Mouse (Mus musculus): Measurements from ENCODE around the gene Prkag2. TPM values are rescaled to one million over a fixed set of nuclear protein-coding genes. Genes with fewer than 3 reads are reported as not detected.

Prkag2 gene
- polyA plus RNA-seq, 1 experiment from 2014 or later, result 76.5 TPM

DNA sequence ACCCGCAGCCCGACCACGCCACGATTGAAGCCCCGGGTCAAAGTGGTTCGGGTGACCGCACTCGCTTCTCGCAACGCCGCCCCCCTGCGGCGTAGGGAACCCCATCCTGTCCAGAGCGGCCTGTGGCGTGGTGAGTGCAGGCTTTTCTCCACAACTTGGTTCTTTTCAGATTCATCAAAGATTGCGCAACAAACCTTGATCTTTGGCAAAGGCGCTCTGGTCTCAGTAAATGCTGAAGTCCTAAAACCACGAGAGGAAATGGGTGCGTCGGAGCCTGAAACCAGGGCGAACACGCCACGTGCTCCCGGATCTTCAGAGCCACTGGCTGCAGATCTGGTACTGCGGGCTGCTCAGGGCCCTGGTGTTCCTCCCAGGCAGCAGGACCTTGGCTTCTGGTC is 683 bp upstream of the Prkag2 start:
- 2% methylated on average over 25 of the region's 25 CpGs for WGBS
- peak; percentile 45 for ATAC-seq (ENCODE audit: low read depth)
- Histone ChIP-seq H3K9me3 (no peaks in the 10 kb centered on the region), H3K4me1 (replicated peaks) (peaks cover 27% of the 10 kb centered on the region), H3K27ac (replicated peaks) (no peak overlapping the region), H3K4me2 (peak overlapping the region; percentile 99), H3K4me3 (peak overlapping the region; percentile 59), H3K27me3 (peaks cover 56% of the 10 kb centered on the region), H3K36me3 (no peaks in the 10 kb centered on the region), H3K9ac (peak overlapping the region; percentile 70)

DNA sequence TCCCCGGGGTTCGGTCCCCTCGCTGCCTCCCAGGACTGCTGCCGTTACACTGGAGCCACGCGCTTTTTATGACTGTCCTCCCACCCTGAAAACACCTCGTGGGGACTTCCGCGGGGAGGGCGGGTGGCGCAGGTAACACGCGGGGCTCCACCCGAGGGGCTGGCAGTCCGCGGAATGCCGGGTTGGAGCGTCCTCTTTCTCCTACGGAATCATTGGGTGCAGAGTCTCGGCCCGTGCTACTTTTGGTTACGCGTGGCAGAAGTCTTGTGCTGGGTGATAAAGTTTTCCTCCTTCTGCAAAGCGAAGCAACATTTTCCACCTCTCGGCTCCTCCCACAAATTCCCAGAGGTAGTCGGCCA is 306 bp downstream of the Prkag2 start:
- WGBS, result under 1% methylated on average over 26 of the region's 26 CpGs
- Histone ChIP-seq H3K4me1 (replicated peaks) (peaks cover 27% of the 10 kb centered on the region), H3K27me3 (peaks cover 56% of the 10 kb centered on the region), H3K4me3 (peak overlapping the region; percentile 59), H3K36me3 (no peaks in the 10 kb centered on the region), H3K9ac (peak overlapping the region; percentile 70), H3K4me2 (peak overlapping the region; percentile 99), H3K27ac (replicated peaks) (no peak overlapping the region), H3K9me3 (no peaks in the 10 kb centered on the region)
- ATAC-seq (ENCODE audit: low read depth), result peak; percentile 45

DNA sequence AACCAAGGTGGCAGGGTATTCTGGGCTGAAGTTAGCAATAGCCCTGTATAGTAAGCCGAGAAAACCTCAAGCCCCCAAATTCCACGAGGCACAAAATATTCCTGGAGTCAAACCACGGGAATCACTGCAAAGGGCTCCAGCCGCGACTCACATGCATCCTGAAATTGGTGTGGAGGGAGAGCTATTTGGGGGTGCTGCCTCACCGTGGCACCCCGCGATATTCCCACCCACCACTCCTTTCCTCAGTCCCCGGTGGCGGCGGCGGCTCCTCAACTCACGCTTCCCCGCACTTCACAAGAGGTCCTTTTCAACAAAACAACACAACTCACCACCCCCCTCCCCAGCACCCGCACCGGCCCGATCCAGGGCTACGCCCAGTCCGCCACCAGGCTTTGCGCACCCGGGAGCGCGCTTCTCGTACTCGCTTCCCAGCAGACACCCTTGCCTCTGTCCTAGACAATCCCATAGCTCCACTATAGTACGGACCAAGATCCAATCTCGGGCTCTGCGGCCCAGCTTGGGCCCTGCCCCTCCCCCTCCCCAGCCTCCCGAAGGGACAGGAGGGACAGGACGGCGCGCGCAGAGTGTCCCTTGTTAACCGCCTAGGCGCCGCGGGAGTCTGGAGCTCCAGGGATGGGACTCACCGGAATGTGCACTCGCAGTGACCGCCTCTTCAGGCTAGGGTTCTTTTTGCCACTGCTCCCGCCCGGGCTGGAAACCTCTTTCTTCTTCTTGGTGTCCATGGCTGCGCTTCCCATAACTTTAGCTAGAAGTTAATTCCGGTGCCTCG is 880 bp downstream of the Prkag2 start:
- Histone ChIP-seq H3K27ac (replicated peaks) (no peak overlapping the region), H3K4me2 (peak overlapping the region; percentile 99), H3K27me3 (peaks cover 56% of the 10 kb centered on the region), H3K9ac (peak overlapping the region; percentile 70), H3K4me3 (peak overlapping the region; percentile 59), H3K9me3 (no peaks in the 10 kb centered on the region), H3K36me3 (no peaks in the 10 kb centered on the region), H3K4me1 (replicated peaks) (peaks cover 27% of the 10 kb centered on the region)
- WGBS, result under 1% methylated on average over 45 of the region's 45 CpGs
- peak; percentile 69 for ATAC-seq (ENCODE audit: low read depth)

DNA sequence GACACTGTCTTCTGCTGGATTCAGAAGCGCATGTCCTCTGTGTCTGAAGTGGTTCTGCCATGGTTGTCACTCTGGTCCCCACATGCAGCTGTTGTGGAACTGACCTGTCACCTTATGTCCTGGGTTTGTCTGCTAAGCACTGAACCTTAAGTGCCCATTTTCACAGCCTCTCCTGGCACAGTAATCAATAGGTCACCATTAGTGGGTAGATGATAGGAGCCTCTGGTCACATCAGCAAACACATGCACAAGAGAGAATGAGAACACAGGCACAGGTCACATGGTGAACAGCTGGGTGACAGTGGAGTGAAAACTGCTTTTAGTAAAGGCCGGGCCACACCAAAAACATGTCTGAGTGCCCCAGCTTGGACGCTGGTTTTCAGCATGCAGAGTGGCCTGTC is 2.6 kb downstream of the Prkag2 start:
- no peak for ATAC-seq (ENCODE audit: low read depth)
- Histone ChIP-seq H3K27me3 (peaks cover 56% of the 10 kb centered on the region), H3K4me2 (no peak overlapping the region), H3K4me3 (no peak overlapping the region), H3K4me1 (replicated peaks) (peaks cover 27% of the 10 kb centered on the region), H3K9me3 (no peaks in the 10 kb centered on the region), H3K36me3 (no peaks in the 10 kb centered on the region), H3K27ac (replicated peaks) (no peak overlapping the region), H3K9ac (no peak overlapping the region)
- 86% methylated on average over 3 of the region's 3 CpGs for WGBS

DNA sequence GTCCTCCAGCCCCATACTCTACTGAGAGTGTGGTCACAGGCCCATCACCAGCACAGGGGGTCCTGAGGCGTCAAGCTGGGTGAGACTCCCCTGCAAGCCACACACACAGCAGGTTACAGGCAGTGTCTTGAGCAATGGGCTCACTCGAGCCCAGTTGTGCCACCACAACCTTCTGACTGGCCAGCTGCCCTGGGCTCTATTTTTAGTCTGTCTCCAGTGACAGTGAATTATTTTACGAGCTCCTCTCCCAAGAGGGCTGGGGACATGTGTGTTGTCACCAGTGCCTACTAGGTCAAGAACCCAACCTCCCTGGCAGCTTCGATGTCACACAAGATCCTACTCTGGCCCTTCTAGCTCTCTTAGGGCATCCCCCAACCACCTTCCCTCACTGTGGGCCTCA is 4.0 kb downstream of the Prkag2 start:
- no peak overlapping the region for H3K27ac ChIP-seq (replicated peaks)
- peaks cover 45% of the 10 kb centered on the region for H3K27me3 ChIP-seq
- no peaks in the 10 kb centered on the region for H3K9me3 ChIP-seq
- H3K4me2 ChIP-seq, result no peak overlapping the region
- no peak for ATAC-seq (ENCODE audit: low read depth)
- H3K36me3 ChIP-seq, result no peaks in the 10 kb centered on the region
- no peak overlapping the region for H3K9ac ChIP-seq
- H3K4me1 ChIP-seq (replicated peaks), result peaks cover 26% of the 10 kb centered on the region
- 64% methylated on average over 4 of the region's 4 CpGs for WGBS
- no peak overlapping the region for H3K4me3 ChIP-seq

DNA sequence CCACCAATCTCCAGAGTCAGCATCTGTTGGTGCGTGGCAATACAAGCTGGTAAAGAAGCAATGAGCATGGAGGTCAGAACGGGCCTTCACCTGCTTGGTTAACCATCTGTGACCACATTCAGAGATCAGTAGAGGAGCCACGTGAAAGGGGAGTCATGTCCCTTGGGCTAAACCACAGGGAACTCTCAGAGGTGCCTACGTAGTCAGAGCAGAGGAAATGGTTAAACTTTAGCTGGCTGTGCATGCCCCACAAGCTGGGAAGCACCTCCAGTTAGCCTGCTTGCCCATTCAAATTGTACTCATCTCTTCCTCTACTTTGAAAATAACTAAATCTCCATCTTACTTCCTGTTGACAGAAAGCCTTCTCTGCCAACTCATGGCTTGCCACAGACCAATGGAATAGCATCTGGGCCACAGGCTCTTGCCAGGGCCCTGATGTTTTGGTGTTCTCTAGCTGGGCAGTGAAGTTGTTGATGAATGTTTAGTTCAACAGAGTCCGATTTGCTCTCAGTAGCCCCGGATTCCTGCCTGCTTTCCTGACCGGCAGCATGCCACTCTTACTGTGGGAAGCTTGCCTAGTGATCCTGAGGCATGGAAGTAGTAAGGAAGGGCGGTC is 7.7 kb downstream of the Prkag2 start:
- Histone ChIP-seq H3K4me2 (no peak overlapping the region), H3K4me1 (replicated peaks) (peaks cover 7% of the 10 kb centered on the region; the same call in 1 of the 2 replicates), H3K27ac (replicated peaks) (no peak overlapping the region), H3K9me3 (no peaks in the 10 kb centered on the region), H3K9ac (no peak overlapping the region), H3K36me3 (no peaks in the 10 kb centered on the region), H3K27me3 (peaks cover 8% of the 10 kb centered on the region), H3K4me3 (no peak overlapping the region)
- WGBS, result 85% methylated on average over 8 of the region's 8 CpGs
- ATAC-seq (ENCODE audit: low read depth), result no peak

DNA sequence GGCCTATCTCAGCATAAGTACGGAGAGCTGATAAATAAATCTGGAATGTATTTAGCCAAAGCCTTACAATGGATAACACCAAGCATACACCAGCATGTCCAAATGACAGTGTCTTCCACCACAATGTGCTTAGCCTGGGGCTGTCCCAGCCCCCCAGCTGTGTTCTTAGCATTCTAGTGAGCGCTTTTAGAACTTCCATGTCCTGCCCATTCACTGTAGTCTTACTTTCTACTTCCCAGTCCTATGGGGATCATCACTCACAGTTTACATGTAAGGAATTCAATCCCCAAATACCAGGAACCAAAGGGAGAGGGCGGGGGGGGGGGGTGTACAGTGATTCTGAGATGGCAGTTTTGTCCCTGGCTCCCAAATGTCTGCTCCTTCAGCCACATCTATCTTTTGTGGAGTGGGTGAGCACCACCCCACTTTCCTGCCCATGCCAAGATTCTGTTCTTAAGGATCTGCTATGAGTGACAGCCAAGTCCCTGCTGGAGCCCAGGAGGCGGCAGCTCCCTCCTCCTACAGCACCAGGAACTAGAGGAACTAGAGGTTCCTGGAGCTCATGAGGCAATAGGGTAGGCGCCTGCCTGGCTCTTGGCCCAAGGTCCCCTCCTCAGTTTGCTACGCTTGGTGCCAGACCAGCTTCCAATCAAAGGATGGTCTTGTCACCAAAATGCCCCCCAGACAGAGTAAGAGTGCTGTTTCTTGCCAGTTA is 11.0 kb downstream of the Prkag2 start:
- no peaks in the 10 kb centered on the region for H3K36me3 ChIP-seq
- no peak overlapping the region for H3K4me3 ChIP-seq
- no peak overlapping the region for H3K4me2 ChIP-seq
- peaks cover 21% of the 10 kb centered on the region for H3K4me1 ChIP-seq (replicated peaks)
- H3K9ac ChIP-seq, result no peak overlapping the region
- 89% methylated on average over 6 of the region's 6 CpGs for WGBS
- no peaks in the 10 kb centered on the region for H3K27me3 ChIP-seq
- no peak for ATAC-seq (ENCODE audit: low read depth)
- H3K9me3 ChIP-seq, result no peaks in the 10 kb centered on the region
- H3K27ac ChIP-seq (replicated peaks), result no peak overlapping the region

DNA sequence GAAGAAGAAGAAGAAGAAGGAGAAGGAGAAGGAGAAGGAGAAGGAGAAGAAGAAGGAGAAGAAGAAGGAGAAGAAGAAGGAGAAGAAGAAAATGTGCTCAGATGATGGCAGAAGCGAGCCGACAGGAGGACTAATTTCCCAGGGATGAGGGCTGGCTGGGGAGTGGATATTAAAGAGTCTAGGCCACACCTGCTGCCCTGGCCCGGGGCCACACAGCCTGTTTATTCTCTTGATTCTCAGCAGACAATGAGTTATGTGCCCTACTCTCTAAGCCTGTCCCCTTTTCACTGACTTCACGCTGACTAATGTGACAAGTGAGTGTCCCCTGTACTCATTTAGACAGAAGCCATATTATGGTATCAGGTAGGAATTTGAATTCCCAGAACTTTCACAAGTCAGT is 11.8 kb downstream of the Prkag2 start:
- H3K4me2 ChIP-seq, result no peak overlapping the region
- H3K27ac ChIP-seq (replicated peaks), result no peak overlapping the region
- no peak for ATAC-seq (ENCODE audit: low read depth)
- peaks cover 21% of the 10 kb centered on the region for H3K4me1 ChIP-seq (replicated peaks)
- WGBS, result 50% methylated on average over 4 of the region's 4 CpGs
- no peaks in the 10 kb centered on the region for H3K36me3 ChIP-seq
- H3K4me3 ChIP-seq, result no peak overlapping the region
- H3K9me3 ChIP-seq, result no peaks in the 10 kb centered on the region
- no peak overlapping the region for H3K9ac ChIP-seq
- no peaks in the 10 kb centered on the region for H3K27me3 ChIP-seq

DNA sequence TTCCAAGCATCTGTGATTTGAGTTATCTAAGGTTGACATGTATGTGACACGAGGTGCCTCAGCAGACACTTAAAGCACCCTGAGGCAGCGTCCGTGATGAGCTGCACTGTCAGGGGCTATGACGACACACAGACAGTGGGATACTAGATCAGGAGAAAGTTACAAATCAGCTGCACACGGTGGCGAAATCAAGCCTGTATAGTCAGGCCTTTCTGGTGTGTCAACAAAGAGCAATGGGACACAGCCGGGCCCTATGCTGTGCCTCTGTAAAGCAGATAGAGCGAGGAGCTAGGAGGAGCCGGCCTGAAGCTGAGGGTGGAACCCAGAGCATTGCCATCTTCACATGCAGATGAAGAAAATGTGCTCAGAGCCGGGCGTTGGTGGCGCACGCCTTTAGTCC is 12.3 kb downstream of the Prkag2 start:
- no peak overlapping the region for H3K4me2 ChIP-seq
- no peak overlapping the region for H3K27ac ChIP-seq (replicated peaks)
- H3K27me3 ChIP-seq, result no peaks in the 10 kb centered on the region
- ATAC-seq (ENCODE audit: low read depth), result no peak
- peaks cover 21% of the 10 kb centered on the region for H3K4me1 ChIP-seq (replicated peaks)
- H3K36me3 ChIP-seq, result no peaks in the 10 kb centered on the region
- H3K9ac ChIP-seq, result no peak overlapping the region
- no peaks in the 10 kb centered on the region for H3K9me3 ChIP-seq
- WGBS, result 82% methylated on average over 13 of the region's 13 CpGs
- H3K4me3 ChIP-seq, result no peak overlapping the region

DNA sequence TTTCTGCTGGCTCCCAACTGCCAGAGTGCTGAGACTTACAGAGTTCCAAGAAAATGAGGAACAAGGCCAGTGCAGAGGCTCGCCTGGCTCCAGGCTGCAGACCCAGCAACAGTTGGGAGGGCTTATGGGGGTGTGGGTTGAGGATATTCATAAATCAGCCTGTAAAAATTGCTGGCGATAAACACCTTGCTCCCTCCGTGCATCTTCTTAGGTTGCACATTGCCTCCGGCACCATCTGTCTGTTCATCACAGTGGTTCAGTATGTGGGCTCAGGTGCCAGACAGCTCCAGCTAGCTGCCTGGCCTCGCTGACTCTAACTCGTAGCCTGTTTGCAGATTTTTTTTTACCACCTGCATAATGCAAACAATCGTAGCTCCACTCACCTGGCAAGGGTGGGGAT is 13.4 kb downstream of the Prkag2 start:
- Histone ChIP-seq H3K9me3 (no peaks in the 10 kb centered on the region), H3K27ac (replicated peaks) (no peak overlapping the region), H3K4me3 (no peak overlapping the region), H3K4me1 (replicated peaks) (peaks cover 21% of the 10 kb centered on the region), H3K36me3 (no peaks in the 10 kb centered on the region), H3K27me3 (no peaks in the 10 kb centered on the region), H3K9ac (no peak overlapping the region), H3K4me2 (no peak overlapping the region)
- no peak for ATAC-seq (ENCODE audit: low read depth)
- WGBS, result 64% methylated on average over 7 of the region's 7 CpGs

DNA sequence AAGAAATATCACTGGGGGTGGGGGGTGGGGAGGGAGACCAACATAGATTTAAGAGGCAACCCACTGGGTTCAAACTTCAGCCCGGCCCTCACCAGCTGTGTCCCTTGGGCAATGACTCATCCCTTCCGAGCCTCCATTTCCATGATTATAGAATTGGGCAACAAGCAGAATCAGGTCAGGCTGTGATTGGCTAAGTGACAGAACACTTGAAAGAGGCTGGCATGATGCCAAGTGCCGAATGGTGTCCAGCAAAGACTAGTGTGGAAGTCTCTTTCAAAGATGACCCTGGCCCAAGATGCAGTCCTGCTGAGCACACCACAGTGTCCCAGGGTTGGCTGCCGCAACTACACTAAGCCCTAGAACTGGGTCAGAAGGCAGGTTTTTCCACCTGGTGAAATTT is 14.2 kb downstream of the Prkag2 start:
- Histone ChIP-seq H3K4me2 (no peak overlapping the region), H3K4me1 (replicated peaks) (peaks cover 21% of the 10 kb centered on the region), H3K27ac (replicated peaks) (no peak overlapping the region), H3K9ac (no peak overlapping the region), H3K36me3 (no peaks in the 10 kb centered on the region), H3K27me3 (no peaks in the 10 kb centered on the region), H3K4me3 (no peak overlapping the region), H3K9me3 (no peaks in the 10 kb centered on the region)
- WGBS, result 28% methylated on average over 4 of the region's 4 CpGs
- ATAC-seq (ENCODE audit: low read depth), result peak; percentile 20; the same call in 1 of the 2 replicates

DNA sequence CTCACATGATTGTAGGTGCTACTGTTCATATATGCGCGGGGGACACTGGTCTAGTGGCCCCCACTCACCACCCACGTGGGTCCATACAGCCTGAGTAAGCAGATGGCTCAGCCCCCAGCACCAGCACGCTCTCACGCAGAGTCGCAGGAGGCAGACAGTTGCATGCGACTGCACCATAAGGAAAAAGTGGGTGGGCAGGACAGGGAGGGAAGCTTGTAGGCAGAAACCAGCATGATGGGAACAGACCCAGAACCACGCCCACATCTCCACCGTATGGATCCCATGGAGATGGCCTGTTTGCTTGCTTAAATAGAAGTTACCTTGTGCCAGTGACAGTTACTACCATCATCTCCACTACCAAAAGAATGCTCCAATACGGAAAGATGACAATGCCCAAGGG is 15.3 kb downstream of the Prkag2 start:
- Histone ChIP-seq H3K4me3 (no peak overlapping the region), H3K4me1 (replicated peaks) (peaks cover 21% of the 10 kb centered on the region), H3K36me3 (no peaks in the 10 kb centered on the region), H3K9ac (no peak overlapping the region), H3K27me3 (peaks cover 2% of the 10 kb centered on the region; the same call in 1 of the 2 replicates), H3K4me2 (no peak overlapping the region), H3K9me3 (no peaks in the 10 kb centered on the region), H3K27ac (replicated peaks) (no peak overlapping the region)
- ATAC-seq (ENCODE audit: low read depth), result no peak
- 87% methylated on average over 10 of the region's 10 CpGs for WGBS

Measured in neural tube, embryonic 13.5 days (tissue).